Mouse (Mus musculus): ENCODE measurements around the gene Prrt2. TPM values are rescaled to one million over a fixed set of nuclear protein-coding genes. Genes with fewer than 3 reads are reported as not detected.

Prrt2 gene
- polyA plus RNA-seq, 1 experiment from 2014 or later: 2.9 TPM

- Histone ChIP-seq H3K4me1 (ENCODE audit: control insufficient read depth, insufficient read depth, low read length) (peaks cover 53% of the 10 kb centered on the region), H3K9ac (ENCODE audit: low read depth, low read length) (peak within 1 kb of the TSS; percentile 83), H3K27ac (ENCODE audit: low read length) (peak within 1 kb of the TSS; percentile 92), H3K36me3 (ENCODE audit: control insufficient read depth, insufficient read depth, low read length) (peaks cover 8% of the 10 kb centered on the region; the same call in 1 of the 2 replicates), H3K27me3 (replicated peaks; ENCODE audit: control insufficient read depth, insufficient read depth, low read length) (no peaks in the 10 kb centered on the region), H3K4me2 (ENCODE audit: low read depth, low read length) (peak within 1 kb of the TSS; percentile 55), H3K4me3 (ENCODE audit: low read length) (peak within 1 kb of the TSS; percentile 66), H3K9me3 (ENCODE audit: control insufficient read depth, low read length) (no peaks in the 10 kb centered on the region)
- ATAC-seq: no peak
Observed at GRCm38 (mm10) chr7:127016481-127016485, 4.7 kb downstream of the Prrt2 start, which contains the start of gene Pagr1b. TSS of gene Pagr1b (minus strand) at chr7:127016484.

DNA sequence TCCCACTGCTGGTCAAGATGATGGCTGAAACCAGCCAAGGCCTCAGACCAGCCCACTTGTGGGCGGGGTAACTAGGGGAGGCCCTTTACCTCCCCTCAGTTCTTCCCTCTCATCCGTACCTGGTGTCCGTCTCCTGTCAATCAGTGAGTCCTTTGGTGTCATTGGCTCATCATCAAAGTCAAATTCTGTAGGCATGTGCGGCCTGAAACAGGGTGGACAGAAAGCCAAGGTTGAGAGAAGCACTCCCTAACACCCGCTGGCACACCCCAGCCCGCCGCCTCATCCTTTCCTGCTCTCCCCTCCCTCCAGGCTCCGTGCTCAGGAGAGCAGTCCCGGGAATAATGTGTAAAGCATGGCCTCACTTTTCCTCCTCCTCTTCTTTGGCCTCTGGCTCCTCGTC, 4.9 kb downstream of the Prrt2 start:
- Histone ChIP-seq H3K36me3 (ENCODE audit: control insufficient read depth, insufficient read depth, low read length) (peaks cover 8% of the 10 kb centered on the region; the same call in 1 of the 2 replicates), H3K27me3 (replicated peaks; ENCODE audit: control insufficient read depth, insufficient read depth, low read length) (no peaks in the 10 kb centered on the region), H3K27ac (ENCODE audit: low read length) (peak overlapping the region; percentile 92), H3K4me1 (ENCODE audit: control insufficient read depth, insufficient read depth, low read length) (peaks cover 52% of the 10 kb centered on the region), H3K4me2 (ENCODE audit: low read depth, low read length) (peak overlapping the region; percentile 55), H3K4me3 (ENCODE audit: low read length) (peak overlapping the region; percentile 66), H3K9ac (ENCODE audit: low read depth, low read length) (peak overlapping the region; percentile 83), H3K9me3 (ENCODE audit: control insufficient read depth, low read length) (no peaks in the 10 kb centered on the region)
- ATAC-seq: peak; percentile 32
- WGBS: under 1% methylated on average over 10 of the region's 10 CpGs

GRCm38 (mm10) chr7:127014993-127015392, 6.0 kb downstream of the Prrt2 start:
- Histone ChIP-seq H3K36me3 (ENCODE audit: control insufficient read depth, insufficient read depth, low read length) (peaks cover 8% of the 10 kb centered on the region; the same call in 1 of the 2 replicates), H3K4me2 (ENCODE audit: low read depth, low read length) (no peak overlapping the region; the same call in 1 of the 2 replicates), H3K4me1 (ENCODE audit: control insufficient read depth, insufficient read depth, low read length) (peaks cover 43% of the 10 kb centered on the region), H3K9ac (ENCODE audit: low read depth, low read length) (peak overlapping the region; percentile 10; the same call in 1 of the 2 replicates), H3K4me3 (ENCODE audit: low read length) (no peak overlapping the region), H3K27me3 (replicated peaks; ENCODE audit: control insufficient read depth, insufficient read depth, low read length) (no peaks in the 10 kb centered on the region), H3K27ac (ENCODE audit: low read length) (no peak overlapping the region), H3K9me3 (ENCODE audit: control insufficient read depth, low read length) (no peaks in the 10 kb centered on the region)
- 83% methylated on average over 12 of the region's 12 CpGs for WGBS
- ATAC-seq: no peak

DNA sequence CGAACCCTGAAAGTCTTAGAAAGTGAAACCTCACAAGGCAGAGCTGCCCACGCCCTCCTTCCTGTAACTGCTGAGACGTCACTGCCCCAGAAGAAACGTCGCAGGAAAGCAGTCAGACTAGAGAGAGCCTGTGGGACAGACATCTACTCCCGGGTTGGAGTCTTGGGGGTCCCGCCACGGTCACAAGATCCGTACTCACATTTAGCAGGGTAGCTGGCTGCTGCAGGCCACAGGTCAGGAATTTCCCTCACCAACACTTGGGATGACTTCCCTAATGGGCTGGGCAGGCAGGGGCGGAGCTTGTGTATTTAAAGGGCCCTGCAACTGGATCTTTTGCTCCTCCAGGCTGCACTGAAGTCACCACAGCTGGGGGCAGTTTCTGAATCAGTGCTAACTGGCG, 6.7 kb downstream of the Prrt2 start, which contains the start of gene Mvp:
Mvp (minus strand) TSS at position 302 of the 400 bp plus-strand sequence.
- Histone ChIP-seq H3K27ac (ENCODE audit: low read length) (peak within 1 kb of the TSS; percentile 34; the same call in 1 of the 2 replicates), H3K36me3 (ENCODE audit: control insufficient read depth, insufficient read depth, low read length) (peaks cover 8% of the 10 kb centered on the region; the same call in 1 of the 2 replicates), H3K27me3 (replicated peaks; ENCODE audit: control insufficient read depth, insufficient read depth, low read length) (no peaks in the 10 kb centered on the region), H3K9me3 (ENCODE audit: control insufficient read depth, low read length) (no peaks in the 10 kb centered on the region), H3K4me1 (ENCODE audit: control insufficient read depth, insufficient read depth, low read length) (peaks cover 40% of the 10 kb centered on the region), H3K4me2 (ENCODE audit: low read depth, low read length) (peak within 1 kb of the TSS; percentile 55), H3K9ac (ENCODE audit: low read depth, low read length) (peak within 1 kb of the TSS; percentile 64), H3K4me3 (ENCODE audit: low read length) (peak within 1 kb of the TSS; percentile 48)
- WGBS: 23% methylated on average over 11 of the region's 11 CpGs
- no peak for ATAC-seq

DNA sequence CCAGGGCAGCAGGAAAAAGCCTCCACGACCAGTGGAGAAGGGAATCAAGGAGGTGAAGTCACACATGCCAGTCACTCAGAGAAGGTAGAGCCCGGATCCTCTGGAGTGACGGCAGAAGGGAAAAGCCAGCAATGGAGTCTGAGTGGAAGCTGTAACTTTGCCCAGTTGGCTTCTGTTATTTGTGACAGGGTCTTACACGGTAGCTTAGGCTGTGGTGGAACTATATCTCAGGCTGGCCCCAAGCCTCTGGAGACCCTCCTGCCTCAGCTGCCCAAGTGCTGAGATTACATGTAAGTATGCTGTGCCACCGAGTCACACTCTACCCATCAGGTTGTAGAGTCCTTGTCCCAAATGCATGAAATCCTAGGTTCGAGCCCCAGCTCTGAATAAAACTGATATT, 7.6 kb downstream of the Prrt2 start:
- Histone ChIP-seq H3K27me3 (replicated peaks; ENCODE audit: control insufficient read depth, insufficient read depth, low read length) (no peaks in the 10 kb centered on the region), H3K4me3 (ENCODE audit: low read length) (peak overlapping the region; percentile 48)

GRCm38 (mm10) chr7:127012845-127013244, 8.2 kb downstream of the Prrt2 start:
- no peaks in the 10 kb centered on the region for H3K9me3 ChIP-seq (ENCODE audit: control insufficient read depth, low read length)
- no peaks in the 10 kb centered on the region for H3K27me3 ChIP-seq (replicated peaks; ENCODE audit: control insufficient read depth, insufficient read depth, low read length)
- H3K27ac ChIP-seq (ENCODE audit: low read length): no peak overlapping the region
- no peak overlapping the region for H3K4me3 ChIP-seq (ENCODE audit: low read length)
- H3K9ac ChIP-seq (ENCODE audit: low read depth, low read length): no peak overlapping the region
- no peak overlapping the region for H3K4me2 ChIP-seq (ENCODE audit: low read depth, low read length)
- ATAC-seq: no peak
- peaks cover 8% of the 10 kb centered on the region; the same call in 1 of the 2 replicates for H3K36me3 ChIP-seq (ENCODE audit: control insufficient read depth, insufficient read depth, low read length)
- H3K4me1 ChIP-seq (ENCODE audit: control insufficient read depth, insufficient read depth, low read length): peaks cover 37% of the 10 kb centered on the region
- 95% methylated on average over 10 of the region's 10 CpGs for WGBS

More for the DNA sequence above, 7.6 kb downstream of the Prrt2 start:
- no peak for ATAC-seq
- WGBS: 90% methylated on average over 6 of the region's 6 CpGs
- Histone ChIP-seq H3K9ac (ENCODE audit: low read depth, low read length) (peak overlapping the region; percentile 64; the same call in 1 of the 2 replicates), H3K36me3 (ENCODE audit: control insufficient read depth, insufficient read depth, low read length) (peaks cover 8% of the 10 kb centered on the region; the same call in 1 of the 2 replicates), H3K4me1 (ENCODE audit: control insufficient read depth, insufficient read depth, low read length) (peaks cover 39% of the 10 kb centered on the region), H3K4me2 (ENCODE audit: low read depth, low read length) (peak overlapping the region; percentile 53), H3K27ac (ENCODE audit: low read length) (no peak overlapping the region), H3K9me3 (ENCODE audit: control insufficient read depth, low read length) (no peaks in the 10 kb centered on the region)

- Histone ChIP-seq H3K4me2 (ENCODE audit: low read depth, low read length) (no peak overlapping the region), H3K27ac (ENCODE audit: low read length) (no peak overlapping the region), H3K9ac (ENCODE audit: low read depth, low read length) (no peak overlapping the region), H3K27me3 (replicated peaks; ENCODE audit: control insufficient read depth, insufficient read depth, low read length) (no peaks in the 10 kb centered on the region), H3K9me3 (ENCODE audit: control insufficient read depth, low read length) (no peaks in the 10 kb centered on the region), H3K4me1 (ENCODE audit: control insufficient read depth, insufficient read depth, low read length) (peaks cover 35% of the 10 kb centered on the region), H3K36me3 (ENCODE audit: control insufficient read depth, insufficient read depth, low read length) (peaks cover 8% of the 10 kb centered on the region; the same call in 1 of the 2 replicates), H3K4me3 (ENCODE audit: low read length) (no peak overlapping the region)
- no peak for ATAC-seq
- 84% methylated on average over 6 of the region's 6 CpGs for WGBS
Observed at GRCm38 (mm10) chr7:127012374-127012773, 8.6 kb downstream of the Prrt2 start.

DNA sequence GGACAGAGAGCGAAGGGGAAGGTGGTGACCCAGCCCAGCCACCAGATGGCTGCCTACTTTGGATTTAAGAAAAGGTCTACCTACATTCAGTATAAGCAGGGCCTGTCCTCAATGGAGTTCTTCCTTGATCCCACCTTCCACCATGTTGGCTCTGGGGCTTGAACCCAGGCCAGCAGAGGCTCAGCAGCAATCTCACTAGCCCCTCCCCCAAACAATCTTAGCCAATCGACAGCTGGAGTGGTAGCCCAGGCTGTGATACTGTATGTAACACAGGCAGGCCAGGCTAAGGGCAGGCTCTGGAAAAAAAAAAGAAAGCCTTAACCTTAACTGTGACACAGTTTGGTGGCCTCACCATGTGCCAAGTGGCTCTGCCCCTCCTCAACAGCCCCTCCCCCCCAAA, 9.3 kb downstream of the Prrt2 start:
- ATAC-seq: no peak
- Histone ChIP-seq H3K36me3 (ENCODE audit: control insufficient read depth, insufficient read depth, low read length) (peaks cover 8% of the 10 kb centered on the region; the same call in 1 of the 2 replicates), H3K4me3 (ENCODE audit: low read length) (no peak overlapping the region), H3K9ac (ENCODE audit: low read depth, low read length) (no peak overlapping the region; the same call in 1 of the 2 replicates), H3K4me2 (ENCODE audit: low read depth, low read length) (no peak overlapping the region), H3K9me3 (ENCODE audit: control insufficient read depth, low read length) (no peaks in the 10 kb centered on the region), H3K27me3 (replicated peaks; ENCODE audit: control insufficient read depth, insufficient read depth, low read length) (no peaks in the 10 kb centered on the region), H3K27ac (ENCODE audit: low read length) (0 out of 2 replicates have a peak overlapping the region, but pooled peaks have one; percentile 1), H3K4me1 (ENCODE audit: control insufficient read depth, insufficient read depth, low read length) (peaks cover 35% of the 10 kb centered on the region)
- WGBS: 74% methylated on average over 2 of the region's 2 CpGs

- no peak overlapping the region for H3K4me2 ChIP-seq (ENCODE audit: low read depth, low read length)
- no peaks in the 10 kb centered on the region for H3K9me3 ChIP-seq (ENCODE audit: control insufficient read depth, low read length)
- peak overlapping the region; percentile 26; the same call in 1 of the 2 replicates for H3K27ac ChIP-seq (ENCODE audit: low read length)
- peaks cover 8% of the 10 kb centered on the region; the same call in 1 of the 2 replicates for H3K36me3 ChIP-seq (ENCODE audit: control insufficient read depth, insufficient read depth, low read length)
- H3K4me1 ChIP-seq (ENCODE audit: control insufficient read depth, insufficient read depth, low read length): peaks cover 35% of the 10 kb centered on the region
- ATAC-seq: no peak
- no peaks in the 10 kb centered on the region for H3K27me3 ChIP-seq (replicated peaks; ENCODE audit: control insufficient read depth, insufficient read depth, low read length)
- no peak overlapping the region for H3K4me3 ChIP-seq (ENCODE audit: low read length)
- 87% methylated on average over 2 of the region's 2 CpGs for WGBS
- H3K9ac ChIP-seq (ENCODE audit: low read depth, low read length): no peak overlapping the region
Observed at GRCm38 (mm10) chr7:127011051-127011450, 10.0 kb downstream of the Prrt2 start.
